Mouse (Mus musculus) stomach, embryonic 16.5 days (tissue): Measurements from ENCODE around the gene Pirt. TPM values are rescaled to one million over a fixed set of nuclear protein-coding genes. Genes with fewer than 3 reads are reported as not detected.

ENCODE experiments used
- ATAC-seq: fragments of 200-750 bp; cut with Nextera tagmentation; 2 replicates; pipeline ENCODE4 v1.8.0; 2017; ENCODE audit warnings: moderate number of reproducible peaks, moderate TSS enrichment; ENCODE audit not compliant: insufficient read depth, low FRiP score
- H3K27ac ChIP-seq: fragments of 300-500 bp; sonication (generic); 2 replicates; pipeline ENCODE4 v1.5.1; 2014; ENCODE audit warnings: low read length
- H3K27me3 ChIP-seq: fragments of 300-500 bp; sonication (generic); 2 replicates; pipeline ENCODE4 v1.6.1; 2014; ENCODE audit warnings: low read length, control low read depth, mixed read lengths; ENCODE audit not compliant: control insufficient read depth, insufficient read depth
- H3K36me3 ChIP-seq: fragments of 300-500 bp; sonication (generic); 2 replicates; pipeline ENCODE4 v1.6.1; 2014; ENCODE audit warnings: low read length; ENCODE audit not compliant: control insufficient read depth, insufficient read depth
- H3K4me1 ChIP-seq: fragments of 300-500 bp; sonication (generic); 2 replicates; pipeline ENCODE4 v1.6.1; 2014; ENCODE audit warnings: low read length, control low read depth, mixed read lengths; ENCODE audit not compliant: control insufficient read depth, insufficient read depth
- H3K4me2 ChIP-seq: fragments of 300-500 bp; sonication (generic); 2 replicates; pipeline ENCODE4 v1.6.1; 2014; ENCODE audit warnings: low read depth, low read length, mixed read lengths
- H3K4me3 ChIP-seq: fragments of 300-500 bp; sonication (generic); replicated peaks from 2 replicates; pipeline ENCODE4 v1.5.1; 2014; ENCODE audit warnings: mild to moderate bottlenecking, low read length
- H3K9ac ChIP-seq: fragments of 300-500 bp; sonication (generic); 2 replicates; pipeline ENCODE4 v1.6.1; 2014; ENCODE audit warnings: low read length
- H3K9me3 ChIP-seq: fragments of 300-500 bp; sonication (generic); replicated peaks from 2 replicates; pipeline ENCODE4 v1.6.1; 2016; ENCODE audit warnings: low read length, control low read depth; ENCODE audit not compliant: control insufficient read depth
- WGBS: fragments of 180-500 bp; shearing (Covaris S2); extraction: QIAGEN DNeasy Blood & Tissue Kit; methylation state at CpG from one replicate; pipeline ENCODE4 v1.1.7; 2014; 5-methylcytosine and 5-hydroxymethylcytosine counted together
- polyA plus RNA-seq: library from polyadenylated mRNA; unstranded; fragments of >200 nt; fragmentation: Nextera tagmentation; extraction: Ambion mirVana; gene quantifications from 2 replicates; pipeline ENCODE4 v1.2.1, GENCODE M21; 2015

Pirt gene
- polyA plus RNA-seq, 1 experiment from 2014 or later = 7.0 TPM

DNA sequence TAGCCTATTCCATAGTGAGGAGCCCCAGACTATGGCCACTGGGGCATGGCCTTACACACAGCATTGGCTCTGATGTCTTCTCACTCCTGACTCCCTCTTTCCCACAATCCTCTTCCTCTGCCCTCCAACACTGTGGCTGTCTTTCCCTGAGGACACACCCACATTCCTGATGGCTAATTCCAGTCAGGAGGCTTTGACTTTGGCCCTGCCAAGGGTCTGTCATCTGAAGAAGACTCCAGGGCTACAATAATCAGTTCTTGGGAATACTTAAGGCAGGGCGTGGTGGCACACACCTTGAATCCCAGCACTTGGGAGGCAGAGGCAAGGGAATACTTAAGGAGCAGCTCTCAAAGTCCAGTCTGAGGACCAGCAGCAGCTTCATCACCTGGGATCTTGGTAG, 56.8 kb downstream of the Pirt start:
- H3K9me3 ChIP-seq = no peaks in the 10 kb centered on the region
- no peak overlapping the region for H3K27ac ChIP-seq
- no peaks in the 10 kb centered on the region for H3K27me3 ChIP-seq
- WGBS = 86% methylated on average over 1 of the region's 1 CpGs
- H3K36me3 ChIP-seq = no peaks in the 10 kb centered on the region
- no peak overlapping the region for H3K4me2 ChIP-seq
- H3K9ac ChIP-seq = no peak overlapping the region
- no peak for ATAC-seq
- H3K4me1 ChIP-seq = no peaks in the 10 kb centered on the region
- H3K4me3 ChIP-seq = no peak overlapping the region

DNA sequence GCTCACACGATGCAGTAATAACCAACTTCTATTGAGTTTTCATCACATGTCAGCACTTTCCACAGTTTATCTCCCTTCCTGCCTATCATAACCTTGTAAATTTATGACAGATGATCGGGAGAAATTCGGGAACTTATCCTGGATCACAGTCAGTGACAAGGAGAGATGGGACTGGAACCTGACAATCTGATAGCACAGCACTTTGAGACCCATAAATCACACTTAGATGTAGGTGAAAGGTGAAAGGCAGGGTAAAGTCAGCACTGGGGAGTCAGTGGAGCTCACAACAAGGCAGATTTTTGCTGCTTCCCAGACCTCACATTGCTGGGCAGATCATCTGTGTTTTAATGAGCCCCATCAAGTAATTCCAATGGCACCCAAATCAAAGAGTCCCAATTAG, 61.7 kb downstream of the Pirt start:
- H3K4me3 ChIP-seq = no peak overlapping the region
- no peak overlapping the region for H3K4me2 ChIP-seq
- H3K36me3 ChIP-seq = no peaks in the 10 kb centered on the region
- H3K27me3 ChIP-seq = no peaks in the 10 kb centered on the region
- no peak overlapping the region for H3K9ac ChIP-seq
- H3K27ac ChIP-seq = no peak overlapping the region
- ATAC-seq = no peak
- H3K4me1 ChIP-seq = no peaks in the 10 kb centered on the region
- H3K9me3 ChIP-seq = no peaks in the 10 kb centered on the region; the same call in 1 of the 2 replicates
- WGBS = 74% methylated on average over 3 of the region's 3 CpGs

DNA sequence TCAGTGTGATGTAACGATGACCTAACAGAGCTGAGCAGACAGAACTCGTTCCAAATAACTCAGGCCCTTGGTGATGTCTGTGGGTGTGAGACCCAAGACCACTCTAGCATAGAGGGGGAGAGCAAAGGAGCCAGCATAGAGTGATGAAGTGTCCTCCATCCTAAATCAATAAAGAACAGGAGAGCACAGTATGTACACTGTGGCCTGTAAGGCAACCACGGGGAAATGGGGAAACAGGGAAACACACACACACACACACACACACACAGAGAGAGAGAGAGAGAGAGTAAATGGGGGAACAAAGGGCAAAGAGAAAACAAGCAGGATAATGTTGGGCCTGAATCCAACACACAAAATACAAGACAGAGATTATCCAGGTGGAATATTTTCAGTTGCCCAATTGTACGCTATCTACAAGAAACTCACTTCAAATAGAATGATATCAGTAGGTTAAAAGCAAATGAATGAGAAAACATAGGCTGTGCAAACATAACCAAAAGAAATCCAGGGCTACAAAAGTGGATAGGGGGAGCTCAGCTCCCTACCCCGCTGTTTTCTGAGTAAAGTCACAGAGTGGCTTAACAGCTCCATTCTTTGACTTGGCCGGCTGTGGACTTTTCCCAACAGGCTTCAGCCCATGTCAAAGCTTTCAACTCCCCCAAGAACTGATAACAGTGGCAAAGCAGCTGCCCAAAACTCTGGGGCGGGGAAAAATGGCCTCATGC, 64.0 kb downstream of the Pirt start:
- H3K27me3 ChIP-seq = no peaks in the 10 kb centered on the region
- H3K9me3 ChIP-seq = no peaks in the 10 kb centered on the region; the same call in 1 of the 2 replicates
- H3K9ac ChIP-seq = no peak overlapping the region
- peak; percentile 81 for ATAC-seq
- H3K4me2 ChIP-seq = no peak overlapping the region
- 76% methylated on average over 7 of the region's 7 CpGs for WGBS
- no peak overlapping the region for H3K4me3 ChIP-seq
- no peaks in the 10 kb centered on the region for H3K36me3 ChIP-seq
- peak overlapping the region; percentile 25; the same call in 1 of the 2 replicates for H3K27ac ChIP-seq
- H3K4me1 ChIP-seq = no peaks in the 10 kb centered on the region

Other genes with a start within 250 kb of the Pirt start
- gene Tmem238l, start 44.7 kb downstream of the Pirt start, polyA plus RNA-seq = 0.91 and 1.0 TPM in 2 replicates
- gene Tmem220, start 113.2 kb downstream of the Pirt start, polyA plus RNA-seq = 1.8 and 3.6 TPM in 2 replicates
- 26.6 and 27.1 TPM in 2 replicates for gene Adprm, start 140.6 kb downstream of the Pirt start, polyA plus RNA-seq
- gene Sco1, start 140.7 kb downstream of the Pirt start, polyA plus RNA-seq = 15.0 TPM in 2 replicates
- 1.9 and 40.3 TPM in 2 replicates for gene Myh3, start 166.3 kb downstream of the Pirt start, polyA plus RNA-seq